Mouse (Mus musculus): ENCODE measurements at regions not wholly inside any gene's neighbourhood (a gene's known extent, or its start where the extent isn't known, plus 50 kb on each side); places are given as distances from the start of the nearest gene placed in this dataset.
A peak's percentile ranks its signal among the peaks of the same experiment; 100 is the strongest.

- Histone ChIP-seq H3K4me2 (replicated peaks; ENCODE audit: low read depth, low read length) (no peak overlapping the region; the same call in 1 of the 2 replicates), H3K27ac (ENCODE audit: low read depth, low read length) (no peak overlapping the region; the same call in none of the 2 replicates), H3K4me3 (ENCODE audit: low read depth, low read length) (no peak overlapping the region), H3K27me3 (ENCODE audit: control insufficient read depth, insufficient read depth, low read length) (no peaks in the 10 kb centered on the region), H3K9me3 (ENCODE audit: control insufficient read depth, low read length) (no peaks in the 10 kb centered on the region), H3K36me3 (ENCODE audit: control insufficient read depth, insufficient read depth, low read length) (no peaks in the 10 kb centered on the region), H3K9ac (ENCODE audit: low read depth, low read length) (no peak overlapping the region), H3K4me1 (replicated peaks; ENCODE audit: control insufficient read depth, insufficient read depth, low read length) (no peaks in the 10 kb centered on the region)
- peak; percentile 76 for DNase-seq (ENCODE audit: low spot score)
- 17% methylated on average over 13 of the region's 13 CpGs for WGBS
- ATAC-seq (ENCODE audit: low FRiP score): peak; percentile 96
Measured at GRCm38 (mm10) chr16:64068787-64069673, 205.1 kb upstream of the Epha3 start.

- DNase-seq (ENCODE audit: low spot score): no peak
- WGBS: 38% methylated on average over 4 of the region's 4 CpGs
Measured at GRCm38 (mm10) chr16:64062584-64062983, 198.6 kb upstream of the Epha3 start.

GRCm38 (mm10) chr16:64058712-64059111 is 194.7 kb upstream of the Epha3 start:
- no peak for ATAC-seq (ENCODE audit: low FRiP score)
- Histone ChIP-seq H3K9me3 (ENCODE audit: control insufficient read depth, low read length) (no peaks in the 10 kb centered on the region), H3K9ac (ENCODE audit: low read depth, low read length) (no peak overlapping the region), H3K27ac (ENCODE audit: low read depth, low read length) (no peak overlapping the region), H3K27me3 (ENCODE audit: control insufficient read depth, insufficient read depth, low read length) (no peaks in the 10 kb centered on the region), H3K4me1 (replicated peaks; ENCODE audit: control insufficient read depth, insufficient read depth, low read length) (no peaks in the 10 kb centered on the region), H3K4me2 (replicated peaks; ENCODE audit: low read depth, low read length) (no peak overlapping the region), H3K4me3 (ENCODE audit: low read depth, low read length) (no peak overlapping the region), H3K36me3 (ENCODE audit: control insufficient read depth, insufficient read depth, low read length) (no peaks in the 10 kb centered on the region)
- no peak for DNase-seq (ENCODE audit: low spot score)
- WGBS: 61% methylated on average over 8 of the region's 8 CpGs

More at GRCm38 (mm10) chr16:64062584-64062983, 198.6 kb upstream of the Epha3 start:
- H3K36me3 ChIP-seq (ENCODE audit: control insufficient read depth, insufficient read depth, low read length): no peaks in the 10 kb centered on the region
- no peak overlapping the region for H3K4me2 ChIP-seq (replicated peaks; ENCODE audit: low read depth, low read length)
- H3K4me3 ChIP-seq (ENCODE audit: low read depth, low read length): no peak overlapping the region
- H3K27me3 ChIP-seq (ENCODE audit: control insufficient read depth, insufficient read depth, low read length): no peaks in the 10 kb centered on the region
- H3K9me3 ChIP-seq (ENCODE audit: control insufficient read depth, low read length): no peaks in the 10 kb centered on the region
- peak; percentile 65 for ATAC-seq (ENCODE audit: low FRiP score)
- H3K27ac ChIP-seq (ENCODE audit: low read depth, low read length): no peak overlapping the region
- no peak overlapping the region for H3K9ac ChIP-seq (ENCODE audit: low read depth, low read length)
- H3K4me1 ChIP-seq (replicated peaks; ENCODE audit: control insufficient read depth, insufficient read depth, low read length): no peaks in the 10 kb centered on the region

- Histone ChIP-seq H3K4me1 (replicated peaks; ENCODE audit: control insufficient read depth, insufficient read depth, low read length) (no peaks in the 10 kb centered on the region), H3K36me3 (ENCODE audit: control insufficient read depth, insufficient read depth, low read length) (no peaks in the 10 kb centered on the region), H3K9me3 (ENCODE audit: control insufficient read depth, low read length) (no peaks in the 10 kb centered on the region), H3K27me3 (ENCODE audit: control insufficient read depth, insufficient read depth, low read length) (no peaks in the 10 kb centered on the region), H3K27ac (ENCODE audit: low read depth, low read length) (no peak overlapping the region), H3K9ac (ENCODE audit: low read depth, low read length) (no peak overlapping the region), H3K4me2 (replicated peaks; ENCODE audit: low read depth, low read length) (no peak overlapping the region), H3K4me3 (ENCODE audit: low read depth, low read length) (no peak overlapping the region)
- ATAC-seq (ENCODE audit: low FRiP score) (no peak), DNase-seq (ENCODE audit: low spot score) (no peak)
- 67% methylated on average over 1 of the region's 1 CpGs for WGBS
Measured at GRCm38 (mm10) chr16:64054346-64054745, 190.4 kb upstream of the Epha3 start.

GRCm38 (mm10) chr16:64048026-64048425 is 184.1 kb upstream of the Epha3 start:
- Histone ChIP-seq H3K4me1 (replicated peaks; ENCODE audit: control insufficient read depth, insufficient read depth, low read length) (no peaks in the 10 kb centered on the region), H3K9me3 (ENCODE audit: control insufficient read depth, low read length) (no peaks in the 10 kb centered on the region), H3K27me3 (ENCODE audit: control insufficient read depth, insufficient read depth, low read length) (no peaks in the 10 kb centered on the region), H3K27ac (ENCODE audit: low read depth, low read length) (no peak overlapping the region), H3K36me3 (ENCODE audit: control insufficient read depth, insufficient read depth, low read length) (no peaks in the 10 kb centered on the region), H3K9ac (ENCODE audit: low read depth, low read length) (no peak overlapping the region), H3K4me2 (replicated peaks; ENCODE audit: low read depth, low read length) (no peak overlapping the region), H3K4me3 (ENCODE audit: low read depth, low read length) (no peak overlapping the region)
- no peak for ATAC-seq (ENCODE audit: low FRiP score)
- DNase-seq (ENCODE audit: low spot score): no peak
- 83% methylated on average over 1 of the region's 1 CpGs for WGBS

- Histone ChIP-seq H3K4me3 (ENCODE audit: low read depth, low read length) (no peak overlapping the region), H3K36me3 (ENCODE audit: control insufficient read depth, insufficient read depth, low read length) (no peaks in the 10 kb centered on the region), H3K9me3 (ENCODE audit: control insufficient read depth, low read length) (no peaks in the 10 kb centered on the region), H3K4me1 (replicated peaks; ENCODE audit: control insufficient read depth, insufficient read depth, low read length) (no peaks in the 10 kb centered on the region), H3K27ac (ENCODE audit: low read depth, low read length) (no peak overlapping the region), H3K9ac (ENCODE audit: low read depth, low read length) (no peak overlapping the region), H3K27me3 (ENCODE audit: control insufficient read depth, insufficient read depth, low read length) (no peaks in the 10 kb centered on the region), H3K4me2 (replicated peaks; ENCODE audit: low read depth, low read length) (no peak overlapping the region)
- no peak for ATAC-seq (ENCODE audit: low FRiP score)
- WGBS: 89% methylated on average over 10 of the region's 10 CpGs
- no peak for DNase-seq (ENCODE audit: low spot score)
Measured at GRCm38 (mm10) chr16:64033049-64033448, 169.1 kb upstream of the Epha3 start.

GRCm38 (mm10) chr16:64023981-64024380 is 160.0 kb upstream of the Epha3 start:
- no peak overlapping the region for H3K4me3 ChIP-seq (ENCODE audit: low read depth, low read length)
- H3K4me2 ChIP-seq (replicated peaks; ENCODE audit: low read depth, low read length): no peak overlapping the region
- no peaks in the 10 kb centered on the region for H3K4me1 ChIP-seq (replicated peaks; ENCODE audit: control insufficient read depth, insufficient read depth, low read length)
- no peaks in the 10 kb centered on the region for H3K9me3 ChIP-seq (ENCODE audit: control insufficient read depth, low read length)
- H3K27ac ChIP-seq (ENCODE audit: low read depth, low read length): no peak overlapping the region
- no peak overlapping the region for H3K9ac ChIP-seq (ENCODE audit: low read depth, low read length)
- H3K27me3 ChIP-seq (ENCODE audit: control insufficient read depth, insufficient read depth, low read length): peaks cover 2% of the 10 kb centered on the region; the same call in 1 of the 2 replicates
- ATAC-seq (ENCODE audit: low FRiP score): no peak
- no peak for DNase-seq (ENCODE audit: low spot score)
- no peaks in the 10 kb centered on the region for H3K36me3 ChIP-seq (ENCODE audit: control insufficient read depth, insufficient read depth, low read length)

- H3K27me3 ChIP-seq (ENCODE audit: control insufficient read depth, insufficient read depth, low read length): no peaks in the 10 kb centered on the region
- no peaks in the 10 kb centered on the region for H3K9me3 ChIP-seq (ENCODE audit: control insufficient read depth, low read length)
- H3K9ac ChIP-seq (ENCODE audit: low read depth, low read length): no peak overlapping the region
- WGBS: 83% methylated on average over 5 of the region's 5 CpGs
- H3K4me2 ChIP-seq (replicated peaks; ENCODE audit: low read depth, low read length): no peak overlapping the region
- no peaks in the 10 kb centered on the region for H3K4me1 ChIP-seq (replicated peaks; ENCODE audit: control insufficient read depth, insufficient read depth, low read length)
- no peak overlapping the region for H3K27ac ChIP-seq (ENCODE audit: low read depth, low read length)
- H3K4me3 ChIP-seq (ENCODE audit: low read depth, low read length): no peak overlapping the region
- H3K36me3 ChIP-seq (ENCODE audit: control insufficient read depth, insufficient read depth, low read length): no peaks in the 10 kb centered on the region
- DNase-seq (ENCODE audit: low spot score): no peak
- ATAC-seq (ENCODE audit: low FRiP score): no peak
Measured at GRCm38 (mm10) chr16:64000884-64001283, 136.9 kb upstream of the Epha3 start.

GRCm38 (mm10) chr16:63967407-63967806 is 103.4 kb upstream of the Epha3 start:
- no peaks in the 10 kb centered on the region for H3K9me3 ChIP-seq (ENCODE audit: control insufficient read depth, low read length)
- no peaks in the 10 kb centered on the region for H3K36me3 ChIP-seq (ENCODE audit: control insufficient read depth, insufficient read depth, low read length)
- DNase-seq (ENCODE audit: low spot score) (no peak), ATAC-seq (ENCODE audit: low FRiP score) (no peak)
- 81% methylated on average over 2 of the region's 2 CpGs for WGBS
- no peaks in the 10 kb centered on the region for H3K27me3 ChIP-seq (ENCODE audit: control insufficient read depth, insufficient read depth, low read length)
- H3K4me2 ChIP-seq (replicated peaks; ENCODE audit: low read depth, low read length): no peak overlapping the region
- no peak overlapping the region for H3K9ac ChIP-seq (ENCODE audit: low read depth, low read length)
- H3K4me3 ChIP-seq (ENCODE audit: low read depth, low read length): no peak overlapping the region
- H3K27ac ChIP-seq (ENCODE audit: low read depth, low read length): no peak overlapping the region
- H3K4me1 ChIP-seq (replicated peaks; ENCODE audit: control insufficient read depth, insufficient read depth, low read length): no peaks in the 10 kb centered on the region
